Mouse (Mus musculus): ENCODE data around the gene Smoc1.

Gene Smoc1

GRCm38 (mm10) chr12:81026277-81026994 is at the start of gene Smoc1:
TSS of gene Smoc1 (plus strand) at chr12:81026808.
- DNase-seq (ENCODE audit: extremely low spot score, low spot score): peak; percentile 83

- DNase-seq (ENCODE audit: extremely low spot score, low spot score): peak; percentile 85
Observed at GRCm38 (mm10) chr12:80982326-80982725, 44.3 kb upstream of the Smoc1 start.

- no peak for DNase-seq (ENCODE audit: extremely low spot score, low spot score)
Observed at GRCm38 (mm10) chr12:80983695-80984094, 42.9 kb upstream of the Smoc1 start.

GRCm38 (mm10) chr12:80986628-80987027 is 40.0 kb upstream of the Smoc1 start:
- no peak for DNase-seq (ENCODE audit: extremely low spot score, low spot score)

- DNase-seq (ENCODE audit: extremely low spot score, low spot score): no peak
Observed at GRCm38 (mm10) chr12:80988286-80988685, 38.3 kb upstream of the Smoc1 start.

- DNase-seq (ENCODE audit: extremely low spot score, low spot score): no peak
Observed at GRCm38 (mm10) chr12:80990901-80991445, 35.6 kb upstream of the Smoc1 start.

GRCm38 (mm10) chr12:80991806-80992205 is 34.8 kb upstream of the Smoc1 start:
- no peak for DNase-seq (ENCODE audit: extremely low spot score, low spot score)

GRCm38 (mm10) chr12:80992540-80993122 is 34.0 kb upstream of the Smoc1 start:
- DNase-seq (ENCODE audit: extremely low spot score, low spot score): no peak

GRCm38 (mm10) chr12:80993773-80994172 is 32.8 kb upstream of the Smoc1 start:
- DNase-seq (ENCODE audit: extremely low spot score, low spot score): no peak

- DNase-seq (ENCODE audit: extremely low spot score, low spot score): no peak
Observed at GRCm38 (mm10) chr12:80995326-80995725, 31.3 kb upstream of the Smoc1 start.

GRCm38 (mm10) chr12:80997652-80998051 is 29.0 kb upstream of the Smoc1 start:
- no peak for DNase-seq (ENCODE audit: extremely low spot score, low spot score)

- DNase-seq (ENCODE audit: extremely low spot score, low spot score): peak; percentile 64
Observed at GRCm38 (mm10) chr12:80998528-80999221, 27.9 kb upstream of the Smoc1 start.

GRCm38 (mm10) chr12:81000924-81001323 is 25.7 kb upstream of the Smoc1 start:
- DNase-seq (ENCODE audit: extremely low spot score, low spot score): no peak

- DNase-seq (ENCODE audit: extremely low spot score, low spot score): no peak
Observed at GRCm38 (mm10) chr12:81002841-81003635, 23.6 kb upstream of the Smoc1 start.

GRCm38 (mm10) chr12:81009813-81010212 is 16.8 kb upstream of the Smoc1 start:
- peak; percentile 37 for DNase-seq (ENCODE audit: extremely low spot score, low spot score)

- no peak for DNase-seq (ENCODE audit: extremely low spot score, low spot score)
Observed at GRCm38 (mm10) chr12:81011994-81012393, 14.6 kb upstream of the Smoc1 start.

- DNase-seq (ENCODE audit: extremely low spot score, low spot score): no peak
Observed at GRCm38 (mm10) chr12:81013496-81013895, 13.1 kb upstream of the Smoc1 start.

GRCm38 (mm10) chr12:81017624-81018023 is 9.0 kb upstream of the Smoc1 start:
- no peak for DNase-seq (ENCODE audit: extremely low spot score, low spot score)

- no peak for DNase-seq (ENCODE audit: extremely low spot score, low spot score)
Observed at GRCm38 (mm10) chr12:81018516-81019279, 7.9 kb upstream of the Smoc1 start.

- DNase-seq (ENCODE audit: extremely low spot score, low spot score): no peak
Observed at GRCm38 (mm10) chr12:81019280-81019935, 7.2 kb upstream of the Smoc1 start.
